Mouse (Mus musculus): ENCODE data around the gene Adcy2.

Adcy2 gene

GRCm38 (mm10) chr13:68680429-68680828, 318.9 kb downstream of the Adcy2 start:
- DNase-seq (ENCODE audit: inconsistent age in 2 of 2, low spot score in 1 of 2), result no peak

DNA sequence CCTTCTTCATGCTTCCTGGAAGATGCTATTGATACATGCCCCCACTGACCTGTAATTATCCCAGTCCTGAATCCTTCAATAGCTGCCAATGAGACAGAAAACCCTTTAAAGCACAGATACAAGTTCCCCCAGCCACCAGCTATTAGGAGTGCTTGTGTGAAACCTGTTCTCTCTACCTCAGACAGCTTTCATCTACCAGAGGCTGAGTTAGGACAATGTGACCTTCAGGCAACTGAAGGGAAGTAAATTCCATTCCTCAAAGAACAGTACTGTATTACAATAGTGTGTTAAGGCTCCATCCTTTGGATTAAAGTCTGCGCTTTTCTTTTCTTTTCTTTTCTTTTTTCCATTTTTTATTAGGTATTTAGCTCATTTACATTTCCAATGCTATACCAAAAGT, 356.6 kb downstream of the Adcy2 start:
- DNase-seq (ENCODE audit: inconsistent age in 2 of 2, low spot score in 1 of 2), result no peak

DNA sequence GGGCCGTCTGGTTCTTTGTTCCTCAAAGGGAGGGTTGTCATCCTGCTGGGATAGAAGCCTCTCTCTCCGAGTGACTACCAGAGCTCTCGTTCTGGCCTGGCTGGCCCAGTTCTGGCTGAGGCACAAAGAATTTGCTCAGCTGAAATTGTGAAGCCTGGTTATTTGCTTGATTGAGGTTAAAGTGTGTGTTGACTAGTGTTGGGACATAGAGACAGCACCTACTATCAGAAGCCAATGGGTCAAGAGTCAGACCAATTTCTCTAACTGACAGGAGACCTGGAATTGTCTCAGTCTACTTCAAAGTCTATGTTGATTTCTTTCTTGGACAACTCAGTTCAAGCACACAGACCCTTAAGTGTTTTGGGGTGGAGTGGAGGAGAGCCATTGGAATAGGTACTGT, 372.3 kb downstream of the Adcy2 start:
- no peak for DNase-seq (ENCODE audit: inconsistent age in 2 of 2, low spot score in 1 of 2)

DNA sequence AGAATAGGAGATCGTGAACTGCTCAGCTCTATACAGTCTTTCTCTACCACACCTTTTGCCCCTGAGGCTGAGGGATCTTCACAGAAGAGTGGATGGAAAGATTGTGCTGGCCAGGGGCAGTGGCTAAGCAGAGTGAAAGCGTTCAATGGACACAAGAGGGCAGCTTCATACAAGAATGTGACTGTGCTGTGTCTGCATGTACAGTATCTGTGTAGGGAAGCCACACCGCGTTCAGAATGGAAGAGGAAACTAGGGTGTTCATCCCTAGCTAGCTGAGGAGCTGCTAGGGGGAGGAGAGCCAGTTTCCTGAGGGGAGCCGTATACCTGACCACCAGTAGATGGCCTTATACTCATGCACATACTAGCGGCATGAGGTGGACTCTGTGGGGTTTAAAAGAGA, 376.5 kb downstream of the Adcy2 start:
- DNase-seq (ENCODE audit: inconsistent age in 2 of 2, low spot score in 1 of 2), result no peak

GRCm38 (mm10) chr13:68607652-68608405, 391.5 kb downstream of the Adcy2 start:
- DNase-seq (ENCODE audit: inconsistent age in 2 of 2, low spot score in 1 of 2), result no peak

GRCm38 (mm10) chr13:68605689-68606126, 393.6 kb downstream of the Adcy2 start:
- peak; percentile 46 to 68 for DNase-seq (ENCODE audit: inconsistent age in 2 of 2, low spot score in 1 of 2)

DNA sequence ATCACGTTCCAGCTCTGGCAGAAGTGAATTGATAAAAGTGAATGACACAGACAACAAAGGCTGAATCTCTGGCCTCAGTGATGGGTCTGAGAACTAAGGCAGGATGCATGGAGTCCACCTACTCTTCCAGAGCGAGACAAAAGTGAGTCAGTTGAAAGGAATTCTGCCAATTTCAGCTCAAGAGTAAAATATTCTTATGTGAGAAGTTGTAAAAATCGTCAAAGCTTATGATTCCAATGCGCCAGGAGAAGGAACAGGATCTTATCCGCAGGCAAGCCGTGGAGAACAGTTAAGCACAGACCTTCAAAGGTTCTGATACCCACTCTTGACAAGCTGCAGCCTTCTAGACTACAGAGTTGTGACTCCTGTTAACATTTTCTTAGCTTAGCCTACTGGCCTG, 396.3 kb downstream of the Adcy2 start:
- DNase-seq (ENCODE audit: inconsistent age in 2 of 2, low spot score in 1 of 2), result peak; percentile 32 to 79

DNA sequence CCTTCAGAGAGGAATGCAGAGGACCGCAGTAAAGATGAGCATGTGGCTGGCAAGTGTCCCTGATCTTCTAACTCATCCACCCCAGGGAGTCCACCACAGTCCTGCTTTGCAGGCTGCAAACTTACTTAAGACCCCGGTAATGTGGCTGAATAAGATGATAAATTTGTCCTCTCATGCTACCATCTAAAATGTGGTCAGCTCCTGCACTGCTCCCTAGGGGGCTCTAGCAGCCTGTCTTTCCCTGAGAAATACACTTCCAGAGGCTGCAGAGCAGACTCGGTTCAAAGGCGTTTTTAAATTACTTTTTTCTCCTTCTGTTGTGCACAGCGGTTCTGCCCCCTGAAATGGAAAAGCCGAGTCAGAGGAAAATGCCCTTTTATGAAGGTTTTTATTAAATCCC, 398.2 kb downstream of the Adcy2 start:
- DNase-seq (ENCODE audit: inconsistent age in 2 of 2, low spot score in 1 of 2), result peak in 1 of 2 experiments; percentile 70

DNA sequence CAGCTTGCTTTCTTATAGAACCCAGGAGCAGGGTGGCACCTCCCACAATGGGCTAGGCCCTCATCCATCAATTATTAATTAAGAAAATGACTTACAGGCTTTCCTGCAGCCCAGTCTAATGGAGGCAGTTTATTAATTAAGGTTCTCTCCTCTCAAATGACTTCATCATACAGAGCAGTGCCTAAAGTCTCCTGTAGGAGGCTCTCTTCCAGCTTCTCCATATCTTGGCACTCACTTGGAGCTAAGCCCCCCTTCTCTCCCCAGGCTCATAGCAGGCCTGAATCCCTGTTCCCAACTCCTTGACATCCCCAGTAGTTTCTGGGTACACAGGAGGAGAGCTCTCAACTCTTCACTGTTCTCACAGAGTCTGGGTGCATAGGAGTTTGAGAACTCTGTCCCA, 400.4 kb downstream of the Adcy2 start:
- DNase-seq (ENCODE audit: inconsistent age in 2 of 2, low spot score in 1 of 2), result no peak

DNA sequence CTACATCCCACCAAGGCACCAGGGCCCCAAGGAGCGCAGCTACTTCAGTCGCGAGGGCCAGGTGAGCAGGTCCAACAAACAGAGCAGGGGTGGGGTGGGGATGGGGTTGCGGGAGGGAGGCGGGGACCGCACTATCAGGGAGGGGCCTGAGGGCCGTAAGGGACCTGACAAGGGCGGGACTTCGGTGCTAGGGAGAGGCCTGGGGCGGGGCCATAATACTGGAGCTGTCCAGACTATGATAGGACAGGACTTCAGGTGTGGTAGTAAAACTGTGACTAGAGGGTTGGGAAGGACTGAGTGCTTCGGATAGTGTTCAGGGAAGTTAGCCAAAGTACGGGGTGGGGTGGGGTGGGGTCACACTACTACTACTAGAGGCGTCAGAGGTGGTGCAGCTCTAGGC, 401.7 kb downstream of the Adcy2 start:
- DNase-seq (ENCODE audit: inconsistent age in 2 of 2, low spot score in 1 of 2), result no peak

DNA sequence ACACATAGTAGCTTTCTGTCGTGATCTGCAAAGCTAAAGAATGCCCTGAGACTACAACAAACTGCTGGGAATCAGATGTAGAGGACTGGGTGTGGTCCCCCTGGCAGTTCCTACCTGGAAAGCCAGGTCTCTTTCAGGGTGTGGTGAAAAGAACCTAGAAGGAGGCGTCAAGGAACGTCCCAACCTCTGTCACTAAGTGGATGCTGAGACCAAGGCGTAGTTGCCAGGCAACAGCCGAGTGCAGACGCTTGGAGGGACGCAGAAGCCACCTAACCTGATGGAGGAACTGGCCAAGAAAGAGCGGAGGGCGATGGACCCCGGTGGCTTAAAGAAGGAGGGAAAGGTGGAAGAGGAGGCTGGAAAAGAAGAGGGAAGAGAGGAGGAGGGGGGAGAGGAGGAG, 402.1 kb downstream of the Adcy2 start, which contains the start of gene 1700001L19Rik:
1700001L19Rik (plus strand) TSS at position 223 of the 400 bp plus-strand sequence.
- no peak for DNase-seq (ENCODE audit: inconsistent age in 2 of 2, low spot score in 1 of 2)

GRCm38 (mm10) chr13:68593797-68594196, 405.5 kb downstream of the Adcy2 start:
- peak in 1 of 2 experiments; percentile 50 for DNase-seq (ENCODE audit: inconsistent age in 2 of 2, low spot score in 1 of 2)

- no peak for DNase-seq (ENCODE audit: inconsistent age in 2 of 2, low spot score in 1 of 2)
These were observed 411.0 kb downstream of the Adcy2 start for GRCm38 (mm10) chr13:68588352-68588751.

DNA sequence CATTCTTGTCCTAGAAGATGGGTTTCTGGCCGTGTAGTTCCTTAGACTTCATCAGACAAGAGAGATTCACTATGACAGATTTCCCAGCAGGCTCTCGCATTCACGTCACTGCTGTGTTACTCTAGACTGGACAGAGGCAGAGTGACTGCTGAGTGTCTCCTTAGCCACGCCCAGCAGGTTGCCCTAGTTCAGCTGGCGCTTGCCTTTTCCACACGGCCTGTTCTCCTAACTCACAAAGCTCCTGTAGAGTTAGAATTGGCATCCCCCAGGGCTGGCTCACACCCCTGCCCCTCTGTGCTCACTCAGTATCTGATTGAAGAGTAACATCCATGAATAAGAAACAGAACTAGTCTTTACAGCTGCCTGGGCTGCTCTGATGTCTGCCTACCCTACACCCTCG, 413.9 kb downstream of the Adcy2 start:
- no peak for DNase-seq (ENCODE audit: inconsistent age in 2 of 2, low spot score in 1 of 2)

GRCm38 (mm10) chr13:68583961-68584360, 415.4 kb downstream of the Adcy2 start:
- DNase-seq (ENCODE audit: inconsistent age in 2 of 2, low spot score in 1 of 2), result no peak

- DNase-seq (ENCODE audit: inconsistent age in 2 of 2, low spot score in 1 of 2), result no peak
These were observed 416.9 kb downstream of the Adcy2 start for GRCm38 (mm10) chr13:68582517-68582780.

- DNase-seq (ENCODE audit: inconsistent age in 2 of 2, low spot score in 1 of 2), result peak; percentile 99
These were observed 417.4 kb downstream of the Adcy2 start, which contains the start of the genes Mtrr and Fastkd3 for GRCm38 (mm10) chr13:68581747-68582516. TSS of gene Mtrr (minus strand) at chr13:68582149. TSS of gene Fastkd3 (plus strand) at chr13:68582234.

DNA sequence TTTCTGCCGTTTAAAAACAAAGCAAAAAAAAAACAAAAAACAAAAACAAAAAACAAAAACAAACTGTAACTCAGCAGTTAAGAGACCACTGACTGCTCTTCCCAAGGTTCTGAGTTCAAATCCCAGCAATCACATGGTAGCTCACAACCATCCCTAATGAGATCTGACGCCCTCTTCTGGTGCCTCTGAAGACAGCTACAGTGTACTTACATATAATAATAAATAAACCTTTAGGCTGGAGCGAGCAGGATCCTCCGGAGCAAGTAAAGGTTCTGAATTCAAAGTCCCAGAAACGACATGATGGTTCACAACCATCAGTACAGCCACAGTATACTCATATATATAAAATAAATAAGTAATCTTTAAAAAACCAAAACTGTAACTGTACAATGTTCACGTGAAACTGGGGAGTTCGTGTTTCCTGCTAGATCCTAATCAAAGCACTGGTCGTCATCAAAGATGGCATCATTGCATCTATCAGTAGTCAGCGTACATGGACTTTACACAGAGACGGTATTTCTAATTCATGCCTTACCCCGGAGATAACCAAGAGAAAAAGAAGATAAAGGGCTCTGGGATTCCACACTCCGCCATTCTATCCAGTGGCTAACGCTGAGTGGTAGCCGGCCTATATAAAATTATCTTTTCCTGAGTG, 418.1 kb downstream of the Adcy2 start:
- DNase-seq (ENCODE audit: inconsistent age in 2 of 2, low spot score in 1 of 2), result no peak

GRCm38 (mm10) chr13:68577945-68578344, 421.4 kb downstream of the Adcy2 start:
- DNase-seq (ENCODE audit: inconsistent age in 2 of 2, low spot score in 1 of 2), result peak; percentile 39 to 75

DNA sequence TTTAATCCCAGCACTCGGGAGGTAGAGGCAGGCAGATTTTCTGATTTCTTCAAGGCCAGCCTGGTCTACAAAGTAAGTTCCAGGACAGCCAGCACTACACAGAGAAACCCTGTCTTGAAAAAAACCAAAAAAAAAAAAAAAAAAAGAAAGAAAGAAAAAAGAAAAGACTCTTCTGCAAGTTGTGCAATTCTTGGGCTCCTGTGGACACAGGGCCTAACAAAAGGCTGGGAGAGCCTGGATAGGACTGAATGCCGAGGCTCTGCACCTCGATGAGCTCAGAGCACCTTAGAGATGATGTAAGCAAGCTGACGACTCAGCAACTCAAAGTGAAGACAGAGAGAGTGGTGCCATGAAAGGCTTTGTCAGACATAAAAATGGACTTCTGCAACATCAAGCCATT, 424.9 kb downstream of the Adcy2 start:
- no peak for DNase-seq (ENCODE audit: inconsistent age in 2 of 2, low spot score in 1 of 2)

- DNase-seq (ENCODE audit: inconsistent age in 2 of 2, low spot score in 1 of 2), result peak; percentile 57 to 71
These were observed 426.1 kb downstream of the Adcy2 start for GRCm38 (mm10) chr13:68572966-68573913.
